Mouse (Mus musculus): ENCODE data around the gene Hrct1. TPM values are rescaled to one million over a fixed set of nuclear protein-coding genes. Genes with fewer than 3 reads are reported as not detected.

Gene Hrct1
- polyA plus RNA-seq, 1 experiment from 2014 or later: 0.58 TPM

DNA sequence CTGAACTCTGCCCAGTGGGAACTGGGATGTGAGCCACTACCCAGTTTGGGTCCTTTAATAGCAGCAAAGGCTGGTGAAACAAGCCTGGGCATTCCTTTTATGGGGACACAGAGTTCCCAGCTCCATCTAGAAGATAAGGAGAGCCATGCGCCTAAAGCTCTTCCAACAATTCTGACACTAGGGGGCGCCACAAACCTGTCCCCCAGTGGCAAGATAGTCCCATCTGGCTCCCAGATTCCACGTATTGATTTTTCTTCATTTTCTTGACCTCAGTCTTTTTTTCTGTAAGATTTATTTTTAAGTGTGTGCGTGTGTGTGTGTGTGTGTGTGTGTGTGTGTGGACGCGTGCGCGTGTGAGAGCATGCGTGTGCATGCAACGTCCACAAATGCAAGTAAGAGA, 33.5 kb downstream of the Hrct1 start:
- 76% methylated on average over 10 of the region's 10 CpGs for WGBS
- H3K27ac ChIP-seq (ENCODE audit: low read depth): no peak overlapping the region
- no peak overlapping the region for H3K9ac ChIP-seq
- H3K36me3 ChIP-seq (ENCODE audit: insufficient read depth): no peaks in the 10 kb centered on the region
- ATAC-seq (ENCODE audit: insufficient read depth) (no peak), DNase-seq (peak; percentile 48)
- no peaks in the 10 kb centered on the region for H3K4me1 ChIP-seq (ENCODE audit: insufficient read depth)
- peak; percentile 47 for TF ChIP-seq CTCF (IDR thresholded peaks at IDR 0.05; ENCODE audit: low read depth)
- H3K27me3 ChIP-seq (ENCODE audit: insufficient read depth, low read length): no peaks in the 10 kb centered on the region
- H3K4me2 ChIP-seq: no peak overlapping the region
- no peaks in the 10 kb centered on the region for H3K9me3 ChIP-seq (ENCODE audit: low read depth, low read length)
- H3K4me3 ChIP-seq (ENCODE audit: low read depth, low read length): no peak overlapping the region

- H3K4me1 ChIP-seq (ENCODE audit: insufficient read depth): no peaks in the 10 kb centered on the region
- H3K9ac ChIP-seq: no peak overlapping the region
- H3K36me3 ChIP-seq (ENCODE audit: insufficient read depth): no peaks in the 10 kb centered on the region
- no peak overlapping the region for H3K27ac ChIP-seq (ENCODE audit: low read depth)
- no peak overlapping the region for H3K4me3 ChIP-seq (ENCODE audit: low read depth, low read length)
- TF ChIP-seq CTCF (IDR thresholded peaks at IDR 0.05; ENCODE audit: low read depth): 0 out of 2 replicates have a peak, but pooled peaks have one; percentile 10
- ATAC-seq (ENCODE audit: insufficient read depth) (no peak), DNase-seq (no peak)
- no peaks in the 10 kb centered on the region for H3K9me3 ChIP-seq (ENCODE audit: low read depth, low read length)
- H3K27me3 ChIP-seq (ENCODE audit: insufficient read depth, low read length): no peaks in the 10 kb centered on the region
- no peak overlapping the region for H3K4me2 ChIP-seq
- WGBS: 70% methylated on average over 2 of the region's 2 CpGs
Observed at GRCm38 (mm10) chr4:43761336-43761735, 34.3 kb downstream of the Hrct1 start.

- H3K4me1 ChIP-seq (ENCODE audit: insufficient read depth): no peaks in the 10 kb centered on the region
- 14% methylated on average over 7 of the region's 7 CpGs for WGBS
- no peak; the same call in 1 of the 2 replicates for ATAC-seq (ENCODE audit: insufficient read depth)
- H3K36me3 ChIP-seq (ENCODE audit: insufficient read depth): no peaks in the 10 kb centered on the region
- H3K27ac ChIP-seq (ENCODE audit: low read depth): no peak overlapping the region
- no peak overlapping the region for H3K9ac ChIP-seq
- H3K9me3 ChIP-seq (ENCODE audit: low read depth, low read length): no peaks in the 10 kb centered on the region
- H3K27me3 ChIP-seq (ENCODE audit: insufficient read depth, low read length): no peaks in the 10 kb centered on the region
- peak; percentile 84 for TF ChIP-seq CTCF (IDR thresholded peaks at IDR 0.05; ENCODE audit: low read depth)
- peak; percentile 89 for DNase-seq
- no peak overlapping the region for H3K4me2 ChIP-seq
- no peak overlapping the region for H3K4me3 ChIP-seq (ENCODE audit: low read depth, low read length)
Observed at GRCm38 (mm10) chr4:43763410-43763809, 36.4 kb downstream of the Hrct1 start.

DNA sequence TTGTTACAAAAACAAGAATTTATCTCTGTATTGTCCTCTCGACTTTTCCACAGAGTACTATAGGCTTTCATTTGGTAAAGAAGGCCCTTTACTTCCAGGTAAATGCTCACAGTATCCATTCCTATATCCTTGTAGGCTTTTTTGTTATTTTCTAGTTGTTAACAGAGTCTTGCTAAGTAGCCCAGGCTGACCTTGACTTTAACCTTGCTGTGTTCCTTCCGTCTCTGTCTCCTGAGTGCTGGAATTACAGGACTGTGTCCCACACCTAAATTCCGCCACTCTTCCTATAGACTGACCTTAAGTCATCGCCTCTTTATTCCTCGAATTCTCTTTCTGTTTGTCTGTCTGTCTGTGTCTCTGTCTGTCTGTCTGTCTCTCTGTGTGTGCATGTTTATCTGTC, 41.4 kb downstream of the Hrct1 start:
- Histone ChIP-seq H3K4me2 (no peak overlapping the region), H3K4me1 (ENCODE audit: insufficient read depth) (no peaks in the 10 kb centered on the region), H3K9ac (no peak overlapping the region), H3K9me3 (ENCODE audit: low read depth, low read length) (no peaks in the 10 kb centered on the region), H3K36me3 (ENCODE audit: insufficient read depth) (no peaks in the 10 kb centered on the region), H3K4me3 (ENCODE audit: low read depth, low read length) (no peak overlapping the region), H3K27me3 (ENCODE audit: insufficient read depth, low read length) (no peaks in the 10 kb centered on the region), H3K27ac (ENCODE audit: low read depth) (no peak overlapping the region)
- no peak for DNase-seq
- no peak for ATAC-seq (ENCODE audit: insufficient read depth)
- TF ChIP-seq CTCF (IDR thresholded peaks at IDR 0.05; ENCODE audit: low read depth): no peak
- 76% methylated on average over 5 of the region's 5 CpGs for WGBS

DNA sequence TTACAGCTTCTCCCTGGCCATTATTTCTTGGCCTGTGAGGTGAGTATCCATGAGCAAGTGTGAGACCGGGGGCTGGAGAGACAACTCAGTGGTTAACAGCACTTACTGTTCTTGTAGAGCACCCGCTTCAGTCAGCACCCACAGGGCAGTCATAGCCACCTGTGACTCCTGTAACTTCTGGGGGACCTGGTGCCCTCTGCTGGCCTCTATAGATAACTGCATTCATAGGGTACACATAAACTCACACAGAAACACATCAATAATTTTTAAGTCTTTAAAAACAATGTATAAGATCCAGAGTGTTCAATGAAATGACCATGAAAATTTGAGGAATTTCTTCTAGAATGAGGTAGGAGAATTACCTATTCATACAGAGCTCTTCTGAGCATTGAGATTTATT, 42.4 kb downstream of the Hrct1 start:
- Histone ChIP-seq H3K27me3 (ENCODE audit: insufficient read depth, low read length) (no peaks in the 10 kb centered on the region), H3K4me2 (no peak overlapping the region), H3K27ac (ENCODE audit: low read depth) (no peak overlapping the region), H3K4me1 (ENCODE audit: insufficient read depth) (no peaks in the 10 kb centered on the region), H3K36me3 (ENCODE audit: insufficient read depth) (no peaks in the 10 kb centered on the region), H3K9me3 (ENCODE audit: low read depth, low read length) (no peaks in the 10 kb centered on the region), H3K4me3 (ENCODE audit: low read depth, low read length) (no peak overlapping the region), H3K9ac (no peak overlapping the region)
- ATAC-seq (ENCODE audit: insufficient read depth) (no peak), DNase-seq (no peak)
- no peak for TF ChIP-seq CTCF (IDR thresholded peaks at IDR 0.05; ENCODE audit: low read depth)
- WGBS: 91% methylated on average over 2 of the region's 2 CpGs

GRCm38 (mm10) chr4:43770909-43771308, 43.9 kb downstream of the Hrct1 start, which contains the start of gene Olfr159:
Olfr159 (minus strand) TSS chr4:43771009.
- TF ChIP-seq CTCF (IDR thresholded peaks at IDR 0.05; ENCODE audit: low read depth): no peak
- 76% methylated on average over 6 of the region's 6 CpGs for WGBS
- Histone ChIP-seq H3K27ac (ENCODE audit: low read depth) (no peak within 1 kb of the TSS), H3K4me3 (ENCODE audit: low read depth, low read length) (no peak within 1 kb of the TSS), H3K4me1 (ENCODE audit: insufficient read depth) (no peaks in the 10 kb centered on the region), H3K4me2 (no peak within 1 kb of the TSS), H3K36me3 (ENCODE audit: insufficient read depth) (no peaks in the 10 kb centered on the region), H3K9ac (no peak within 1 kb of the TSS), H3K9me3 (ENCODE audit: low read depth, low read length) (no peaks in the 10 kb centered on the region), H3K27me3 (ENCODE audit: insufficient read depth, low read length) (no peaks in the 10 kb centered on the region)
- ATAC-seq (ENCODE audit: insufficient read depth) (no peak), DNase-seq (no peak)

- Histone ChIP-seq H3K4me1 (ENCODE audit: insufficient read depth) (no peaks in the 10 kb centered on the region), H3K27ac (ENCODE audit: low read depth) (no peak overlapping the region), H3K36me3 (ENCODE audit: insufficient read depth) (no peaks in the 10 kb centered on the region), H3K9me3 (ENCODE audit: low read depth, low read length) (no peaks in the 10 kb centered on the region), H3K27me3 (ENCODE audit: insufficient read depth, low read length) (no peaks in the 10 kb centered on the region), H3K4me2 (no peak overlapping the region), H3K4me3 (ENCODE audit: low read depth, low read length) (no peak overlapping the region), H3K9ac (no peak overlapping the region)
- peak; percentile 15 for DNase-seq
- WGBS: 43% methylated on average over 6 of the region's 6 CpGs
- TF ChIP-seq CTCF (IDR thresholded peaks at IDR 0.05; ENCODE audit: low read depth): no peak
- ATAC-seq (ENCODE audit: insufficient read depth): no peak
Observed at GRCm38 (mm10) chr4:43771626-43772025, 44.6 kb downstream of the Hrct1 start.

DNA sequence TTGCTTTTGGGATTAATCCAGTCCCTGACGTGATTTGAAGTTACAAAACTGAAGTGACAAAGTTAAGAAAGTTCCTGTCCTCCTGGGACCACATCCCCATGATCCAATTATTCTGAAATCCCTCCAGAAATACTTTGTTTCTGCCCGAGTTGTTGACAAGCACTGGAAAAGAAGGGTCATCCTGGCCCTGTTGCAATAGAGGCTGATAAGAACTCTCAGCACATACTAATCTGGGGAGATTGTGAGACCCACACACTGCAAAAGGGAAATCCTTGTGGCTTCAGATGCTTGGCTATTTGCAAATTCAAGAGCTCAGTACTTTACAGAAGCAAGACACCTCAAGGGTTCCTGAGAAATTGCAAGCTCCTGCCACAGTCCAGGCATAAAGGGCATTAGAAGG, 45.3 kb downstream of the Hrct1 start:
- 31% methylated on average over 2 of the region's 2 CpGs for WGBS
- Histone ChIP-seq H3K4me3 (ENCODE audit: low read depth, low read length) (no peak overlapping the region), H3K27ac (ENCODE audit: low read depth) (no peak overlapping the region), H3K4me1 (ENCODE audit: insufficient read depth) (no peaks in the 10 kb centered on the region), H3K36me3 (ENCODE audit: insufficient read depth) (no peaks in the 10 kb centered on the region), H3K9me3 (ENCODE audit: low read depth, low read length) (no peaks in the 10 kb centered on the region), H3K4me2 (no peak overlapping the region), H3K9ac (no peak overlapping the region), H3K27me3 (ENCODE audit: insufficient read depth, low read length) (no peaks in the 10 kb centered on the region)
- TF ChIP-seq CTCF (IDR thresholded peaks at IDR 0.05; ENCODE audit: low read depth): no peak
- DNase-seq (no peak), ATAC-seq (ENCODE audit: insufficient read depth) (no peak)

Other genes with a start within 250 kb of the Hrct1 start
- gene Sit1, start 243.5 kb upstream of the Hrct1 start, polyA plus RNA-seq (2014; fragmentation: Nextera tagmentation; extraction: Ambion mirVana): not detected in 2 replicates
- 61.4 and 70.8 TPM in 2 replicates for gene Ccdc107, start 234.3 kb upstream of the Hrct1 start, polyA plus RNA-seq (2014; fragmentation: Nextera tagmentation; extraction: Ambion mirVana)
- 42.5 and 51.8 TPM in 2 replicates for gene Arhgef39, start 227.5 kb upstream of the Hrct1 start, polyA plus RNA-seq (2014; fragmentation: Nextera tagmentation; extraction: Ambion mirVana)
- gene Car9, start 220.2 kb upstream of the Hrct1 start, polyA plus RNA-seq (2014; fragmentation: Nextera tagmentation; extraction: Ambion mirVana): 3.7 and 4.5 TPM in 2 replicates
- gene Tpm2, start 203.4 kb upstream of the Hrct1 start, polyA plus RNA-seq (2014; fragmentation: Nextera tagmentation; extraction: Ambion mirVana): 185 and 194 TPM in 2 replicates
- 47.2 and 52.8 TPM in 2 replicates for gene Creb3, start 164.9 kb upstream of the Hrct1 start, polyA plus RNA-seq (2014; fragmentation: Nextera tagmentation; extraction: Ambion mirVana)
- 84.9 and 93.8 TPM in 2 replicates for gene Tln1, start 164.5 kb upstream of the Hrct1 start, polyA plus RNA-seq (2014; fragmentation: Nextera tagmentation; extraction: Ambion mirVana)
- gene Rgp1, start 148.5 kb upstream of the Hrct1 start, polyA plus RNA-seq (2014; fragmentation: Nextera tagmentation; extraction: Ambion mirVana): 28.2 and 31.9 TPM in 2 replicates
- gene Gba2, start 148.3 kb upstream of the Hrct1 start, polyA plus RNA-seq (2014; fragmentation: Nextera tagmentation; extraction: Ambion mirVana): 18.6 and 19.3 TPM in 2 replicates
- not detected in 2 replicates for gene Msmp, start 142.7 kb upstream of the Hrct1 start, polyA plus RNA-seq (2014; fragmentation: Nextera tagmentation; extraction: Ambion mirVana)
- gene Npr2, start 95.3 kb upstream of the Hrct1 start, polyA plus RNA-seq (2014; fragmentation: Nextera tagmentation; extraction: Ambion mirVana): 11.2 and 13.7 TPM in 2 replicates
- 0.68 and 1.6 TPM in 2 replicates for gene Spag8, start 73.6 kb upstream of the Hrct1 start, polyA plus RNA-seq (2014; fragmentation: Nextera tagmentation; extraction: Ambion mirVana)
- 84.0 and 97.7 TPM in 2 replicates for gene Hint2, start 70.7 kb upstream of the Hrct1 start, polyA plus RNA-seq (2014; fragmentation: Nextera tagmentation; extraction: Ambion mirVana)
- gene Tmem8b, start 58.2 kb upstream of the Hrct1 start, polyA plus RNA-seq (2014; fragmentation: Nextera tagmentation; extraction: Ambion mirVana): 2.8 and 3.5 TPM in 2 replicates
- gene Fam221b, start 58.0 kb upstream of the Hrct1 start, polyA plus RNA-seq (2014; fragmentation: Nextera tagmentation; extraction: Ambion mirVana): 3.2 and 3.4 TPM in 2 replicates
- not detected in 2 replicates for gene Olfr70, start 26.4 kb upstream of the Hrct1 start, polyA plus RNA-seq (2014; fragmentation: Nextera tagmentation; extraction: Ambion mirVana)
- not detected in 2 replicates for gene Olfr71, start 16.9 kb upstream of the Hrct1 start, polyA plus RNA-seq (2014; fragmentation: Nextera tagmentation; extraction: Ambion mirVana)
- gene Spaar, start 2.8 kb downstream of the Hrct1 start, polyA plus RNA-seq (2014; fragmentation: Nextera tagmentation; extraction: Ambion mirVana): 0.28 and 0.38 TPM in 2 replicates
- gene Olfr159, start 43.8 kb downstream of the Hrct1 start, polyA plus RNA-seq (2014; fragmentation: Nextera tagmentation; extraction: Ambion mirVana): not detected in 2 replicates
- not detected in 2 replicates for gene Olfr156, start 96.7 kb downstream of the Hrct1 start, polyA plus RNA-seq (2014; fragmentation: Nextera tagmentation; extraction: Ambion mirVana)
- not detected in 2 replicates for gene Olfr157, start 113.0 kb downstream of the Hrct1 start, polyA plus RNA-seq (2014; fragmentation: Nextera tagmentation; extraction: Ambion mirVana)
- gene Olfr155, start 124.4 kb downstream of the Hrct1 start, polyA plus RNA-seq (2014; fragmentation: Nextera tagmentation; extraction: Ambion mirVana): not detected in 2 replicates
- gene Reck, start 148.3 kb downstream of the Hrct1 start, polyA plus RNA-seq (2014; fragmentation: Nextera tagmentation; extraction: Ambion mirVana): 27.9 and 29.5 TPM in 2 replicates
- gene Glipr2, start 230.2 kb downstream of the Hrct1 start, polyA plus RNA-seq (2014; fragmentation: Nextera tagmentation; extraction: Ambion mirVana): 77.4 and 82.8 TPM in 2 replicates